In genomic region chr1:159571951-159572350, GRCm38 (mm10) we compare ENCODE assay signal across 21 mouse cellular contexts. TPM values are rescaled to one million over a fixed set of nuclear protein-coding genes. Genes with fewer than 3 reads are reported as not detected.
"Had no signal": no experiment of that assay in that cellular context is flagged by ENCODE, and none has a peak within 500 bp of the region (broad histone marks: within the 10 kb centered on the region; RNA-seq: fewer than 3 reads in every experiment).

No protein-coding gene starts in this region.

- H3K27ac ChIP-seq: midbrain, embryonic 10.5 days; midbrain, embryonic 12.5 days; neural tube, embryonic 13.5 days; neural tube, embryonic 15.5 days had no signal

- H3K9me3 ChIP-seq: midbrain, embryonic 10.5 days; midbrain, embryonic 12.5 days; neural tube, embryonic 13.5 days; neural tube, embryonic 15.5 days had no signal

- ATAC-seq: midbrain, embryonic 16.5 days had no signal

- H3K36me3 ChIP-seq: midbrain, embryonic 10.5 days; midbrain, embryonic 12.5 days; neural tube, embryonic 13.5 days; neural tube, embryonic 15.5 days had no signal

- H3K27me3 ChIP-seq: neural tube, embryonic 13.5 days; neural tube, embryonic 15.5 days had no signal

- H3K4me2 ChIP-seq: lung, embryonic 14.5 days; midbrain, embryonic 12.5 days; neural tube, embryonic 13.5 days; neural tube, embryonic 15.5 days had no signal

- H3K9ac ChIP-seq: lung, embryonic 14.5 days; midbrain, embryonic 12.5 days; neural tube, embryonic 13.5 days; neural tube, embryonic 15.5 days had no signal

- DNase-seq: lung, adult 18-20 months; lung, embryonic 14.5 days; lung, postnatal 10 days; lung, postnatal 4 days; midbrain, embryonic 14.5 days; retina, postnatal 1 day; right cerebral cortex, adult 18-20 months; right cerebral cortex, postnatal 25 days; right cerebral cortex, postnatal 4 days; spleen, adult 18-20 months; thymus, adult 2 months; thymus, postnatal 25 days; thymus, postnatal 4 days had no signal

- H3K4me3 ChIP-seq: midbrain, embryonic 10.5 days; midbrain, embryonic 12.5 days; myocyte; neural tube, embryonic 13.5 days; neural tube, embryonic 15.5 days had no signal

RNA-seq across cellular contexts. Expression of gene Tnr, which starts 48.4 kb away (rescaled TPM):
- total RNA-seq: megakaryocyte, adult 5-6 weeks; megakaryocyte-erythroid progenitor cell, adult 5-6 weeks had no signal
- polyA plus RNA-seq: lung, embryonic 14.5 days had no signal
